7 mouse cellular contexts compared by ENCODE assay signal in genomic region chr11:106202123-106202465, GRCm38 (mm10). TPM values are rescaled to one million over a fixed set of nuclear protein-coding genes. Genes with fewer than 3 reads are reported as not detected.
DNase-seq lines count a peak whose midpoint lies in the region; ATAC-seq and TF ChIP-seq lines count a peak whose summit lies in the region.

Gene Strada (minus strand): TSS chr11:106202168.

- H3K4me3 ChIP-seq in spleen, adult 2 months (ENCODE audit: extremely low read depth, insufficient read depth, insufficient read length) = peak within 1 kb of the TSS; percentile 25; the same call in 1 of the 2 replicates
- no peak within 1 kb of the TSS for H3K4me3 ChIP-seq in limb, embryonic 10.5 days

- peak in 1 of 2 experiments; percentile 23 for DNase-seq in spleen, adult 2 months (ENCODE audit: low read depth in 1 of 2, low spot score in 2 of 2)
- DNase-seq in spleen, postnatal 10 days (ENCODE audit: low spot score in 2 of 2) = no peak
- DNase-seq in brain, embryonic 14.5 days (ENCODE audit: low read depth) = no peak
- DNase-seq in gastrocnemius, postnatal 4 days (ENCODE audit: low spot score in 2 of 2) = no peak
- DNase-seq in limb, embryonic 10.5 days (ENCODE audit: low spot score) = no peak
- DNase-seq in Muller cell, postnatal 12 days (ENCODE audit: inconsistent ontology term) = no peak

- H3K27me3 ChIP-seq in spleen, adult 2 months (ENCODE audit: control insufficient read depth, insufficient read depth, low read length) = no peaks in the 10 kb centered on the region
- no peaks in the 10 kb centered on the region for H3K27me3 ChIP-seq in limb, embryonic 10.5 days (ENCODE audit: low read depth, poor library complexity, severe bottlenecking)

- H3K9me3 ChIP-seq in limb, embryonic 10.5 days (replicated peaks) = no peaks in the 10 kb centered on the region

- H3K36me3 ChIP-seq in spleen, adult 2 months (ENCODE audit: control insufficient read depth, insufficient read depth, low read length) = peaks cover 19% of the 10 kb centered on the region
- H3K36me3 ChIP-seq in limb, embryonic 10.5 days = peaks cover 92% of the 10 kb centered on the region

- peak within 1 kb of the TSS; percentile 66 for H3K27ac ChIP-seq in spleen, adult 2 months (ENCODE audit: insufficient read depth, low read length)
- H3K27ac ChIP-seq in limb, embryonic 10.5 days = no peak within 1 kb of the TSS

- no peak for TF ChIP-seq POLR2A in spleen, adult 2 months (IDR thresholded peaks at IDR 0.05; ENCODE audit: low read depth, low read length)
- TF ChIP-seq POLR2A in brain, embryonic 14.5 days (IDR thresholded peaks at IDR 0.05; ENCODE audit: borderline replicate concordance, extremely low read depth, insufficient read depth, insufficient read length, poor library complexity, severe bottlenecking) = no peak

- TF ChIP-seq CTCF in spleen, adult 2 months (IDR thresholded peaks at IDR 0.05; ENCODE audit: extremely low read depth, insufficient read depth, insufficient read length, insufficient replicate concordance) = no peak
- TF ChIP-seq CTCF in brain, embryonic 14.5 days (IDR thresholded peaks at IDR 0.05; ENCODE audit: borderline replicate concordance, extremely low read depth, insufficient read depth, insufficient read length) = no peak

- WGBS in spleen, adult 2 months = 15% methylated on average over 5 of the region's 5 CpGs
- 88% methylated on average over 5 of the region's 5 CpGs for WGBS in limb, embryonic 10.5 days

- peak; percentile 59 for ATAC-seq in neutrophil, adult 5-6 weeks (ENCODE audit: extremely low read depth, insufficient number of reproducible peaks, low FRiP score, poor library complexity, severe bottlenecking)

- peaks cover 13% of the 10 kb centered on the region for H3K4me1 ChIP-seq in spleen, adult 2 months (ENCODE audit: control insufficient read depth, insufficient read depth, insufficient read length)
- no peaks in the 10 kb centered on the region for H3K4me1 ChIP-seq in limb, embryonic 10.5 days

RNA-seq across cellular contexts. Expression of gene Strada, which starts in this region (rescaled TPM):
- polyA plus RNA-seq in spleen, adult 2 months (2012; rRNA removed) = 32.6 and 36.7 TPM in 2 replicates
- 54.3 and 68.3 TPM in 2 replicates for polyA plus RNA-seq in brain, embryonic 14.5 days (2012; rRNA removed)
- total RNA-seq in gastrocnemius, postnatal 4 days (2021) = 10 to 100 TPM; 26.4 to 32.3 TPM
- 37.8 and 45.3 TPM in 2 replicates for polyA plus RNA-seq in limb, embryonic 10.5 days (2016; fragmentation: Nextera tagmentation; extraction: Ambion mirVana)
- 34.6 and 36.5 TPM in 2 replicates for total RNA-seq in neutrophil, adult 5-6 weeks (2017)
